Mouse (Mus musculus): ENCODE measurements around the gene Rpl9-ps1.

DNA sequence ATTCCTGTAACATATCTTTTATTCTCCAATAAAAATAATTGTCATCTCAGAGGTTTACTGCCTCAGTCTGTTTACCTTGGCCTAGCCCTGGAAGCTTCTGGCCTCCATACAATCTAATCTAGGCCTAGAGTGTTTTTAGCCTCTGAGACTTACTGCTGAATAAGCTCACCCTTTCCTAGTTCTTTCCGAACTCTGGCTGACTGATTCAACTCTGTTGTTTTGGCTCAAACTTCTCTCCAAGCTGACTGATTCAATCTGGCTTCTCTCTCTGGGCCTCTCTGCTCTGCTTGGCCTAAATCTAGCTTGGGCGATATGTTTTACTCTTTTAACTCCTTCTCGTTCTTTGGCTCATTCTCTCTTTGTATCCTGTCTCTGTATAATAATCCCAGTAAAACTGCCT is 46.4 kb downstream of the Rpl9-ps1 start:
- no peak for TF ChIP-seq CTCF (IDR thresholded peaks at IDR 0.05; ENCODE audit: extremely low read depth, insufficient read depth, low read length)
- TF ChIP-seq POLR2A (IDR thresholded peaks at IDR 0.05; ENCODE audit: extremely low read depth, insufficient read depth, low read length), result no peak

Measured in cortical plate, adult 2 months (tissue).